Mouse (Mus musculus) bone marrow, adult 2 months (tissue): ENCODE results near the gene Gm5089. TPM values are rescaled to one million over a fixed set of nuclear protein-coding genes. Genes with fewer than 3 reads are reported as not detected.

ENCODE experiments used
- H3K27ac ChIP-seq: fragments of 200-500 bp; 2 replicates; pipeline ENCODE4 v1.5.1; 2012; ENCODE audit warnings: low read depth, mild to moderate bottlenecking, control low read depth, inconsistent platforms, low read length; ENCODE audit not compliant: control insufficient read depth, poor library complexity, insufficient read depth
- H3K4me1 ChIP-seq: fragments of 200-500 bp; 2 replicates; pipeline ENCODE4 v1.6.1; 2011; ENCODE audit warnings: low read length; ENCODE audit not compliant: control insufficient read depth, insufficient read depth
- H3K4me3 ChIP-seq: fragments of 200-500 bp; replicated peaks from 2 replicates; pipeline ENCODE3; 2011; ENCODE audit warnings: mild to moderate bottlenecking, low read depth, low read length, control low read depth; ENCODE audit not compliant: control insufficient read depth
- CTCF ChIP-seq: fragments of 200-500 bp; IDR thresholded peaks from 2 replicates; pipeline ENCODE4 v1.5.1; 2011; ENCODE audit warnings: low read length, control low read depth; ENCODE audit not compliant: control insufficient read depth, insufficient read depth
- POLR2A ChIP-seq: fragments of 200-500 bp; IDR thresholded peaks from 2 replicates; pipeline ENCODE4 v1.6.1; 2011; ENCODE audit warnings: low read depth, mild to moderate bottlenecking, control low read depth, low read length, borderline replicate concordance; ENCODE audit not compliant: control insufficient read depth
- WGBS: fragments of 180-500 bp; shearing (Covaris S2); methylation state at CpG from one replicate; pipeline ENCODE4 v1.1.7; 2018; 5-methylcytosine and 5-hydroxymethylcytosine counted together
- polyA plus RNA-seq: library from polyadenylated mRNA; stranded (reverse); fragments of >200 nt; gene quantifications from 2 replicates; pipeline ENCODE4 v1.2.4, GENCODE M21; 2011; ENCODE audit warnings: low replicate concordance; ENCODE audit not compliant: missing spikeins, insufficient read depth, insufficient read length

Gene Gm5089
- polyA plus RNA-seq, 1 experiment = not detected

DNA sequence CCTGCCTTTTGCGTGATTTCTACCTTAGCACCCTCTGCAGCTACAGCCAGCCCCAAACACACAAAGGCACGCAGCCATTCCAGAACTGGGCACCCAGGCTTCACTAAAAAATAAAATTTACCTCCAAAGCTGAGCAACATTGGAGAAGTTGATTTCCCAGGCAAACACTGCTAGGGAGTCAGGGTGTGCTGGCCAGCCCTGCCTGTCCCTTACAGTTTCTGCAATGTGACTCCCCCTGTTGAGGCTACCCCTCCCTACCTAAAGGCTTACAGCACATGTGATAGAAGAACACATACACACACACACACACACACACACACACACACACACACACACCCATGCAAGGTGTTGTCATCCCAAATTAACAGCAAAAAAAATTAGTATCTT, 37.4 kb downstream of the Gm5089 start:
- H3K4me1 ChIP-seq = no peaks in the 10 kb centered on the region
- TF ChIP-seq POLR2A (no peak), CTCF (no peak)
- 88% methylated on average over 2 of the region's 2 CpGs for WGBS
- H3K4me3 ChIP-seq = no peak overlapping the region
- no peak overlapping the region for H3K27ac ChIP-seq

DNA sequence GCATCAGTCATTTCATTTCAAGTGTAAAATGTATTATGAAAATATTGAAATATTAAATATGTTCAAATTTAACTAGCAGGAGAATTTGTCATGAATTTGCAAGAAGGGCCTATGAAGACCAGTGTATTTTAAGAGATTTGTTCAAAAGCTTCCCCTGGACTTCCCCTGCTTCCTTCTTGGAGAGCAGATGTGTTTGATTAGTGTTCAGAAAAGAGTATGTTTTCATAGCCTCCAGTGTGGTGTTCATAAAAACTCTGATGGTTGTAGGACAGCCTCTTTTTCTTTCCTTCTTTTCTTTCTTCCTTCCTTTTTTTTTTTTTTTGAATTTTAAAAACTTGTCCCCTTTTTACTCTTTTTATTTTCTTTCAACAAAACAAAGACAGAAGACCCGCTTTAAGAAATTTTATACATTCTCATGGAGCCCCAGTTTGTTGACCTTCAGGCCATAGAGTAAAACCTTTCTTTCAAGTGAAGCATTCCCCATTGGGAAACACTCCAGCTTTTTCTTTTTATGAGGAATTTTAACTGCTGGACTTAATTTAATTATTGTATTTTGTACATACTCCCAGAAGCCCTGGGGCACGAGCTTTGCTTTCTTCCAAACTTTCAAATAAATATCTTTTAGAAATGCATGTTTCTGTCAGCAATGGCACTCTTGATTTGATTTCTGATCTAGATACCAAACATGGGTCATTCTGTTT, 37.9 kb downstream of the Gm5089 start:
- WGBS = 72% methylated on average over 2 of the region's 2 CpGs
- Histone ChIP-seq H3K27ac (no peak overlapping the region), H3K4me3 (no peak overlapping the region), H3K4me1 (no peaks in the 10 kb centered on the region)
- TF ChIP-seq POLR2A (no peak), CTCF (no peak)

DNA sequence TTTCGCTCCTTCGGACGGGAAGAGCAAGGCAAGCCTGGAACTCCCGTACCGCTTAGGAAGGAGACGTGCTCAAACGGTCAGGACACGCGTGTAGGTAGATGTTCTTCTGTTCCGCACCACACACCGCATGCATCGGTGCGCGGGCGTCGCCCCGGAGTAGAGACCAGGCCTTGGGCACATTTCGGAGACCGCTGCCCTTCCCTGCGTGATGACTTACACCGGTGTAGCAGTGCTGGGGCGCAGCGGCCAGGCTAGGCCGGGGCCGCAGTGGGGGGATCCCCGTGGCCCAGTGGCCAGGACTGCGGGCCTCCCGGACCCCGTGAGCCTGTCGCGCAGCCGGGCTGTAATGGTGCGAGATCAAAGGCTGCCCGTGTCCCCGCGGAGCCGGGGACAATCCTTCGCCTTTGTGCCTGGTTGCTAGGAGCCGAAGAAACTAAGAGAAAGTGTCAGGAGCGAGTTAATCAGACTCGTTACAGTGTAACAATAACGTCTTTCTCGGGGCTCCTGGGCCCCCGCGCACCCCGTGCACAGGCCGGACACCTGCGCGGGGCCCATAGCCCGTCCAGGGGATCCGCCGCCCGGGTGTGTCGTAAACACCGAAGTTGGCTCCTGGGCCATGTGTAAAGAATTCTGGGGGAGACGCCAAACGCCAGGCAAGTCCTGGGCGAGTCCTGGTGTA, 44.2 kb downstream of the Gm5089 start:
- WGBS = 3% methylated on average over 58 of the region's 58 CpGs
- no peak overlapping the region for H3K4me3 ChIP-seq
- no peak overlapping the region for H3K27ac ChIP-seq
- H3K4me1 ChIP-seq = no peaks in the 10 kb centered on the region; the same call in none of the 2 replicates
- TF ChIP-seq POLR2A (no peak), CTCF (no peak)

DNA sequence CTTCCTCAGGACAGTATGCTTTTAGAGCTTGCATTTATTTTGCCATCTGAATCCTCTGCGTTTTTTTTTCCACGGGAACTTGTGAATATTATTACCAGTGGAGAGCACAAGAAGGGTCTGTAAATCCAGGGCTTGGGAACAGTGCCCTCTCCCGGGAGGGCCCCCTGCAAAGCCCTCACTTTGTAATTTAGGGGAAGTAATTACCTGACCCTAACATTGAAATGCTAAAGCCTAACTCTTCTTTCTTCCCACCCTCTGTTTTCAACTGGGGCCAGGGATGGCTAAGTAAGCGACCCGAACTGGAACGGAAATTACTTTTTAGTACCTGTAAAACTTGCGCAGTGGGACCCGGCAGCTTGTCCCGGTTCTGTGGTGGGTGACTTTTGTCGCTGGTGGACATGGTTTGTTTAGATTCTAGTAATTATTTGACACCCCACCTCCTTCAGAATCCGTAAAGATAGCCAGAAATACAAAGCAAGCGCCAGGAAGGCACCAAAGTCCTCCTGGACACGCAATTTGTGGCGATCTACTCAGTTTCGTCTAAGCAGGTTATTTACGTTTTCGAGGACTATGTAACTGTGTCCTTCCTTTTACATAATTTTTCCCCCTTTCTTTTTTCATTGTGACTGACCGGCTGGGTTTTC, 44.9 kb downstream of the Gm5089 start:
- Histone ChIP-seq H3K27ac (no peak overlapping the region), H3K4me3 (no peak overlapping the region), H3K4me1 (no peaks in the 10 kb centered on the region; the same call in none of the 2 replicates)
- TF ChIP-seq POLR2A = no peak
- no peak for TF ChIP-seq CTCF
- WGBS = 3% methylated on average over 18 of the region's 18 CpGs

DNA sequence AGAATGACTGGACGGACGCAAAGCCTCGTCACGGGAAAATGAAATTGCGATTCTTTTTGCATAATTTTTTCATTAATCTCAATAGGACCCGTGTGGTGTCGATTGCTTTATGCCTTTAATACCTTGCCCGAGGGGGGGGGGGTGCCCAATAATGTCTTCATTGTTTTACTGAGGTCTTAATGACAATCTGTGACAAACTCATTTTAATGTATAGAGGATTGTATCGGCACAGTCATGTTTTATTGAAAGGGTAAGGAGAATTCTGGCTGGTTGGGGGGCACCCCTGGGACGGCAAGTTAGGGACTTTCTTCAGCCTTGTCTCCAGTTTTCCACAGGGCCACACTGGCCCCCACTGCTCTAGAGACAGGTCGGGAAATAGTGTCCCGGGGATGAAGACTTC, 45.7 kb downstream of the Gm5089 start:
- H3K27ac ChIP-seq = no peak overlapping the region
- 73% methylated on average over 12 of the region's 12 CpGs for WGBS
- H3K4me3 ChIP-seq = no peak overlapping the region
- no peak for TF ChIP-seq CTCF
- no peak for TF ChIP-seq POLR2A
- no peaks in the 10 kb centered on the region; the same call in none of the 2 replicates for H3K4me1 ChIP-seq

DNA sequence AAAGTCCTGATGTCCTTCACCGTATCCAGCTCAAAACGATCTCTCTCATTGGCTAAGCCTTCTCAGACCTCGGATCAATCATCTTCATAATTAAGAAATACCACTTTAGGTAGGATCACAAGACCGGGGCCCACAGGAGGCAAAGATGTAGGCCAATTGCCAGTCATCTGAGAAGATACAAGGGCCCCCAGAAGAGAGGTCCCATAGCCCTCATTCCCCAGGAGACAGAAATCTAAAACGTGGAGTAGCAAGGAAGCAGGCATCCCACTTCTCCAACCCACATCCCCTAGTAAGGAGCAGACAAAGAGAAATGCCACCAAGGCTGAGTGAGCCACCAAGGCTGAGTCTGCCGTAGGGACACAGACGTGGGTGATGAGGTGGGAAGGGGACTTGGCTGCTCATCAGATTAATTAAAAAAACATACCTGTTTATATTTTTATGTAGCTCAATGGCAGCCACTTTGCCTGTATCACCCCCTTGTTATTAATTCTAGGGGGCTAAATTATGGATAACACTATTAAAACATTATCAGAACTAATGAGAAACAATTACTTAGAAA, 46.2 kb downstream of the Gm5089 start:
- Histone ChIP-seq H3K4me1 (no peaks in the 10 kb centered on the region; the same call in none of the 2 replicates), H3K27ac (no peak overlapping the region), H3K4me3 (no peak overlapping the region)
- WGBS = 81% methylated on average over 7 of the region's 7 CpGs
- TF ChIP-seq CTCF (no peak), POLR2A (no peak)

DNA sequence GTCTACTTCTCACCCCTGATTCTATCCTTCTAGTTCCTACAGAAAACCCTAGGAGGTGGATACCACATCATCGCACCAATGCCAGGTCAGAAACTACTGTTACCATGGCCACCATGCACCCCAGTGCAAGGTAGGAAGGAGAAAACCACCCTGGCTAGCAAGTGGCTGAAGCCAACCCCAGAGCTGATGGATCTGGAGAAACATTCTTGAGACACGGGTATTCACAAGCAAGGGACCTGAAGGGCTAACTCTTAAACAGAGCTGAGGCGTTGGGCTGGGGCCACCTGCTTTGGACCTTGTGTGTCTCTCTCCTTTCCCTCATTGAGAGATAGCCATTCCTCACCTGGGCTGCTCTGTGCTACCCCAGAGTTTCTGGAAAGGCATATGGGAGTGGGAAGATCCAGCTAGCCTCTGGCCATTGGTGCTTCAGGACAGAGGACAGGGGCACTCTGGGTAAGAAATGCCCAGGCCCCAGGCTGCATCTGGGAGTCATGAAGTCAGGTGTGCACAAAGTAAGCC, 47.4 kb downstream of the Gm5089 start:
- no peaks in the 10 kb centered on the region; the same call in none of the 2 replicates for H3K4me1 ChIP-seq
- WGBS = 75% methylated on average over 3 of the region's 3 CpGs
- H3K4me3 ChIP-seq = no peak overlapping the region
- H3K27ac ChIP-seq = no peak overlapping the region
- TF ChIP-seq CTCF (no peak), POLR2A (no peak)

DNA sequence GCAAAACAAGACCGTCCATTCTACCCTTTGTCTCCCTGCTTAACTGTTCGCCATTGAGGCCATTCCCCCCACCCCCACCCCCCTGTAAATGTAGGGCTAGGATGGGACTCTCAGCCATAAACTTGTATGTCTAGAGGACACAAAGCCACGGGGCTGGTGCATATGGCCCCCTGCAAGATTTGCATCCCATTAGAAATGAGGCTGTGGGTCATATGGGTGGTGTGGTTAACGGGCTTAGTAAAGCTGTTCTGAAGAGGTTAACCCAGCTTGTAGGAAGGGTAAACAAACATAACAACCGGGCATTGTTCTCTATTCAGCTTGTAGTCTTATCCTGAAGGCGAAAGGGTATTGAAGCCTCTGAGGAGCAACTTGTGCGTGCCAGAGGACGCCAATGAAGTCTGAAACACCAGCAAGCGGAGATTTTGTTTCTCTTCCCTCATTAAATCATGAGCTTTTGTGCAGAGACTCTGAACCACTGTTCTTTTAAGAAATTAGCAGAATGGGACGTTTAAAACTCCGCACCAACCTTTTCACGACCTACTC, 48.1 kb downstream of the Gm5089 start:
- H3K4me1 ChIP-seq = no peaks in the 10 kb centered on the region; the same call in none of the 2 replicates
- H3K4me3 ChIP-seq = no peak overlapping the region
- WGBS = 79% methylated on average over 12 of the region's 12 CpGs
- TF ChIP-seq POLR2A = no peak
- no peak for TF ChIP-seq CTCF
- no peak overlapping the region for H3K27ac ChIP-seq
